Mouse (Mus musculus): ENCODE data around the gene Afdn. TPM values are rescaled to one million over a fixed set of nuclear protein-coding genes. Genes with fewer than 3 reads are reported as not detected.

The Afdn gene
- 84.1 TPM for polyA plus RNA-seq (2014; fragmentation: Illumina TruSeq; extraction: RNeasy Lipid Tissue Mini Kit (QIAGEN cat#74804); ENCODE audit: low read depth, low replicate concordance)

DNA sequence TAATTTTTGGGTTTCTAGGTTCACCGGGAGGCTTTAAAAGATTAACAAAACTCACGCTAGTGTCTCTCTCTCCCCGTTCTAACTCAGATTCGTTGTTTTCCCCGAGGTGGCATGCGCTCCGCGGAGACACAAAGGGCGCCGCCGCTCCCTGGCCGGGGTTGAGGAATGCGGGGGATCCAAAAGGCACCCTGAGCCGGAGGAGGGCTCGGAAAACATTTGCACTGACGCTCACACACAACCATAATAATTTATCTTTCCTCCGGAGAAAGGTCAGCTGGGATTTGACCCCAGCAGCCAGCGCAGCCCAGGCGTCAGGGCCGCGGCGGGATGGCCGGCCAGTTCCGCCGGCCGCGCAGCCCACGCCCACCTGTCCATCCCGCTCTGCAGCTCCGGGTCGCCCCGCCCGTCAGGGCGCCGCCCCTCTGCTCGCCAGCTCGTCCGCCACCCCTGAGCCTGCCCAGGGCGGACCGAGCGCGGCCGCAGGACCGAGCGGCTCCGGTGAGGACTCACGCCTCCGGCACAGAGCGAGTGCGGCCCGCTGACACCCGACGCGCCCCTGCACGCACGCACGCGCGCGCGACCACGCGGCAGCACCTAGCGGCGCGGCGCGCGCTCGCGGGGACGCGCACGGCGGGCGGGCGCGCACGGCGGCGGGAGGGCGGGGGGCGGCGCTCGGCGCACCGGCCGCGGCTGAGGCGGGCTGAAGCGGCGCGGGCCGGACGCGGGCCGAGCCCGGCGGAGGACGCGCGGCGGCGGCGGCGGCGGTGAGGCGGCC is at the start of gene Afdn:
TSS of gene Afdn (plus strand) at position 687 of the 775 bp plus-strand sequence.

GRCm38 (mm10) chr17:13761179-13761913 is 1.0 kb downstream of the Afdn start, which contains the start of gene Tcte2:
TSS of gene Tcte2 (minus strand) at chr17:13761825.

GRCm38 (mm10) chr17:13948073-13948472 is 187.7 kb downstream of the Afdn start, which contains the start of gene Gm7168:
TSS of gene Gm7168 (plus strand) at chr17:13948373.

Other genes with a start within 250 kb of the Afdn start
- 5.8 TPM for gene Tcte2, start 1.3 kb downstream of the Afdn start, polyA plus RNA-seq (2014; fragmentation: Illumina TruSeq; extraction: RNeasy Lipid Tissue Mini Kit (QIAGEN cat#74804); ENCODE audit: low read depth, low replicate concordance)
- gene Gm7168, start 187.8 kb downstream of the Afdn start, polyA plus RNA-seq (2014; fragmentation: Illumina TruSeq; extraction: RNeasy Lipid Tissue Mini Kit (QIAGEN cat#74804); ENCODE audit: low read depth, low replicate concordance), result not detected
- 0.41 TPM for gene Gm7356, start 243.2 kb downstream of the Afdn start, polyA plus RNA-seq (2014; fragmentation: Illumina TruSeq; extraction: RNeasy Lipid Tissue Mini Kit (QIAGEN cat#74804); ENCODE audit: low read depth, low replicate concordance)